Mouse (Mus musculus) neutrophil, adult 5-6 weeks (primary cell): Measurements from ENCODE around the gene Mvk. TPM values are rescaled to one million over a fixed set of nuclear protein-coding genes. Genes with fewer than 3 reads are reported as not detected.

Experiments used
- ATAC-seq: fragments of 151-379, 151-347 bp; 2 replicates; pipeline ENCODE4 v1.8.0; 2017; ENCODE audit warnings: mild to moderate bottlenecking, moderate TSS enrichment; ENCODE audit not compliant: insufficient number of reproducible peaks, poor library complexity, low FRiP score, severe bottlenecking; ENCODE audit errors: extremely low read depth
- total RNA-seq: library from RNA; stranded (forward); fragments of 200-1000 nt; gene quantifications from 2 replicates; pipeline ENCODE4 v1.2.3, GENCODE M21; 2017

The Mvk gene
- total RNA-seq, 1 experiment from 2014 or later = 2.0 TPM

- no peak for ATAC-seq
Measured at GRCm38 (mm10) chr5:114504826-114505225, 60.8 kb downstream of the Mvk start.

- ATAC-seq = peak; percentile 8; the same call in 1 of the 2 replicates
Measured at GRCm38 (mm10) chr5:114505260-114506085, 61.4 kb downstream of the Mvk start.

DNA sequence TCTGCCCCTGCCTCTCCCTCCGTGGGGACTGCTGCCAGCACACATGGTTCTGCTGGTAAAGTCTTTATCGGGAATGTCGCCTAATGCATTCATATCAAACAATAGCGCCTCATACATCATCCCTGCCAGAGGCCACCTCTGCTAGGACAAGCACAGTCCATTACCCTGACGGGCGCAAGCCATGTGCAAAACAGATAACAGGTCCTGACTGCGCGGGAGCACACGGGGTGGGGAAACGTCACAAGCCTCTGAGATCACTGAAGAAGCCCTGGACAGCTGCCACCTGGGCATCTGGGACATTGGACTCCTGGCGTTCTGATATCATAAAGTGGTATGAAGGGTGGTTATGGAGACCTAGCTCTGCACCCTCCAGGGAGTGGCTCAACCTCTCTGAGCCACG, 63.3 kb downstream of the Mvk start:
- no peak for ATAC-seq

GRCm38 (mm10) chr5:114507964-114508363, 63.9 kb downstream of the Mvk start:
- no peak for ATAC-seq

GRCm38 (mm10) chr5:114509461-114509860, 65.4 kb downstream of the Mvk start:
- ATAC-seq = no peak

Other genes starting within 250 kb of the Mvk start
- not detected in 2 replicates for gene Foxn4, start 170.5 kb upstream of the Mvk start, total RNA-seq
- gene Myo1h, start 155.1 kb upstream of the Mvk start, total RNA-seq = 1.6 TPM in 2 replicates
- 79.2 and 88.8 TPM in 2 replicates for gene Kctd10, start 63.8 kb upstream of the Mvk start, total RNA-seq
- gene Ube3b, start 63.7 kb upstream of the Mvk start, total RNA-seq = 31.7 and 32.2 TPM in 2 replicates
- gene Mmab, start 209 bp upstream of the Mvk start, total RNA-seq = 5.4 and 6.3 TPM in 2 replicates
- 0.37 and 1.5 TPM in 2 replicates for gene Fam222a, start 123.7 kb downstream of the Mvk start, total RNA-seq
- 0.12 and 0.25 TPM in 2 replicates for gene Trpv4, start 214.2 kb downstream of the Mvk start, total RNA-seq
- gene Gltp, start 246.7 kb downstream of the Mvk start, total RNA-seq = 43.3 and 46.4 TPM in 2 replicates